Mouse (Mus musculus) lung, postnatal 10 days (tissue): ENCODE results near the gene Eif2b3.

ENCODE experiments used
- DNase-seq: peaks from one replicate; pipeline ENCODE4 v3.0.0; 2021

Gene Eif2b3

GRCm38 (mm10) chr4:117018327-117018726 is 875 bp upstream of the Eif2b3 start:
- no peak for DNase-seq

- no peak for DNase-seq
Measured at GRCm38 (mm10) chr4:117023469-117023868, 4.3 kb downstream of the Eif2b3 start.

GRCm38 (mm10) chr4:117031105-117031504 is 11.9 kb downstream of the Eif2b3 start:
- no peak for DNase-seq

- DNase-seq, result peak; percentile 80
Measured at GRCm38 (mm10) chr4:117039925-117040687, 20.9 kb downstream of the Eif2b3 start.

GRCm38 (mm10) chr4:117040791-117041190 is 21.6 kb downstream of the Eif2b3 start:
- no peak for DNase-seq

GRCm38 (mm10) chr4:117041283-117041721 is 22.1 kb downstream of the Eif2b3 start:
- DNase-seq, result peak; percentile 84

- DNase-seq, result peak; percentile 40
Measured at GRCm38 (mm10) chr4:117048836-117049235, 29.6 kb downstream of the Eif2b3 start.

GRCm38 (mm10) chr4:117049485-117049884 is 30.3 kb downstream of the Eif2b3 start:
- no peak for DNase-seq

GRCm38 (mm10) chr4:117052626-117053025 is 33.4 kb downstream of the Eif2b3 start:
- no peak for DNase-seq

GRCm38 (mm10) chr4:117053956-117054355 is 34.8 kb downstream of the Eif2b3 start:
- no peak for DNase-seq

GRCm38 (mm10) chr4:117056102-117056501 is 36.9 kb downstream of the Eif2b3 start:
- DNase-seq, result no peak

GRCm38 (mm10) chr4:117056514-117056913 is 37.3 kb downstream of the Eif2b3 start:
- DNase-seq, result no peak

- no peak for DNase-seq
Measured at GRCm38 (mm10) chr4:117058512-117058911, 39.3 kb downstream of the Eif2b3 start.

GRCm38 (mm10) chr4:117062700-117063390 is 43.6 kb downstream of the Eif2b3 start:
- no peak for DNase-seq

- no peak for DNase-seq
Measured at GRCm38 (mm10) chr4:117068035-117068434, 48.8 kb downstream of the Eif2b3 start.

GRCm38 (mm10) chr4:117069647-117070046 is 50.4 kb downstream of the Eif2b3 start:
- no peak for DNase-seq

- DNase-seq, result no peak
Measured at GRCm38 (mm10) chr4:117070624-117071023, 51.4 kb downstream of the Eif2b3 start.

GRCm38 (mm10) chr4:117071183-117071582 is 52.0 kb downstream of the Eif2b3 start:
- no peak for DNase-seq

GRCm38 (mm10) chr4:117087948-117088640 is 68.9 kb downstream of the Eif2b3 start:
- no peak for DNase-seq

GRCm38 (mm10) chr4:117090586-117090985 is 71.4 kb downstream of the Eif2b3 start:
- DNase-seq, result no peak

GRCm38 (mm10) chr4:117094626-117095361 is 75.6 kb downstream of the Eif2b3 start:
- no peak for DNase-seq

- peak; percentile 93 for DNase-seq
Measured at GRCm38 (mm10) chr4:117095551-117096452, 76.6 kb downstream of the Eif2b3 start, which contains the start of gene Ptch2. Gene Ptch2, plus strand, starts transcription at chr4:117096075.
